Mouse (Mus musculus) R1 (cell line): ENCODE measurements around the gene 1700021F05Rik.

Experiments
- DNase-seq: peaks from one replicate; pipeline ENCODE4 v3.0.0-alpha.2; 2018; ENCODE audit warnings: low read depth, low spot score

Gene 1700021F05Rik

DNA sequence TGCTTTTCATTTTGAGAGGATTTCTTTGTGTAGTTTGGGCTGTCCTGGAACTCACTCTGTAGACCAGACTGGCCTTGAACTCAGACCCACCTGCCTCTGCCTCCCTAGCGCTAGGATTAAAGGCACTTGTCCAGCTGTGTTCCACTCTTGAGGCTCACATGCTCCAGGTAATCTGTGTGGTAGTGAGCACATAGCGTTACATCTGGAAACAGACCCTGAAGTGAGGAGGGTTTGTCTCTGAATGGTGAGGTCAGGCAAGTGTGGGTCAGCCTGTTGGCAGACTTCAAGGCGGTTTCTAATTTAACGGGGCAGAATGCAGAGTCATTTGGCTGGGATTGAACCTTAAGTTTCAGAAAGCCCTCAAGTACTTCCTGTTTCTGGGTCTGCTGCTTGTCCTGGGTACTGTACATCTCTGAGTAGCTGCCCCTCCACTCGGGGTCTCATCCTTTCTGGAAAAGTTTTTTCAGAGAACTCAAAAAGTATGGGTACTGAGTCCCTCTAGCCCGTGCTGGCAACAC, 55.0 kb downstream of the 1700021F05Rik start:
- DNase-seq, result no peak

DNA sequence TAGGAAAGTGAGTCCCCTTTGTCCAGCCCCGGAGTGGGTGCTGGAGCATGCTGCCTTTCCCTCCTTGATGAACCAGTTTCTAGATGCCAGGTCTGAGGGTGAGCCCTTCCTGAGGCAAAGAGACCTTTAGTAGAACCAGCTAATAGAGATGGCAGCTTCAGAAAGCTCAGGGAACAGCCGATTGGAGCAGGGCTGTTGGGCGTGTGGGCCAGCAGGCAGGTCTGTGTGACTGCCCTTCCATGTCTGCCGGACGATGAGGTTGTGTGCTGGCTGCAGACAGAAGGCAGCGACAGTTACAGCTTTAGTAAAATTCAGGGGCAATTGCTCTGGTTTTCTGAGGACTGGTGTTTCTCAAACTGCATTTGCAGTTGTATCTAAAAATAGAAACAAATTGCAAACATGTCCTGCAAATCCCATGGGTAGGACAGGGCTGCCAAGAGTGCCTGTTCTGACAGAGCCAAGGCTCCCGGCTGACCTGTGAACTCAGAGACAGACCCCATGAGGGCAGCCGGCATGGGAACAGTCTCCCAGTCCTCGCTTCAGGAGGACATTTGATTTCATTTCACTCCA, 57.3 kb downstream of the 1700021F05Rik start:
- DNase-seq, result no peak

DNA sequence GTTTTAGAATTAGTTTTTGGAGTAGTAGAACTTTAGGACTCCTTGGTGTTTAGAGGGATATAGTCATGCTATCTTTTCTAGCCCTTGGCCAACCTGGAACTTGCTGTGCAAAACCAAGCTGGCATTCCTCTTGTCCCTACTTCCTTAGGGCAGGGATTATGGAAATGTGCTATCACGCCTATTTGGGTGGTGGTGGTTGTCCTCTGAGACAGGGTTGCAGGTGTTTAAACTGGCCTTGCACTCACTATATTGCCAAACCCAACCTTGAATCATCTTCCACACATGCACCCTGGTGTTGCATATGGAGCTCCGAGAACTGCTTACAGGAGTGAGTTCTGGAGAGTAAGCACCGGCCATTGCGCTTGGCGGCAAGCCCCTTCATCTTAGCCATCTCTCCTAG, 58.8 kb downstream of the 1700021F05Rik start:
- no peak for DNase-seq

DNA sequence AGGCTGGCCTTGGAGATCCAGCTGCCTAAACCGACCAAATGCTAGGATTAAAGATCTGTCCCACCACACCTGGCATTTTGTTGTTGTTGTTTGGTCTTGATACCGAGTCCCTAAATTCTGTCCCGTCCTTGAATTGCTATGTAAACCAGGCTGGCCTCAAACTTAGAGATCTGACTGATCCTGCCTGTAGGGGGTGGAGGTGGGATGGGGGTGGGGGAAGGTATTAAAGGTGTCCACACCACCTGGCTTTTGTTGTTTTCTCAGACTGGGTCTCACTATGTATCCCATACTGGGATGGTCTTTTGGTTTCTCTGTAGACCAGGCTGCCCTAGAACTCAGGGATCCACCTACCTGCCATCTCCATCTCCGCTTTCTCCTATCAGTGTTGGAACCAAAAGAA, 59.6 kb downstream of the 1700021F05Rik start:
- no peak for DNase-seq

DNA sequence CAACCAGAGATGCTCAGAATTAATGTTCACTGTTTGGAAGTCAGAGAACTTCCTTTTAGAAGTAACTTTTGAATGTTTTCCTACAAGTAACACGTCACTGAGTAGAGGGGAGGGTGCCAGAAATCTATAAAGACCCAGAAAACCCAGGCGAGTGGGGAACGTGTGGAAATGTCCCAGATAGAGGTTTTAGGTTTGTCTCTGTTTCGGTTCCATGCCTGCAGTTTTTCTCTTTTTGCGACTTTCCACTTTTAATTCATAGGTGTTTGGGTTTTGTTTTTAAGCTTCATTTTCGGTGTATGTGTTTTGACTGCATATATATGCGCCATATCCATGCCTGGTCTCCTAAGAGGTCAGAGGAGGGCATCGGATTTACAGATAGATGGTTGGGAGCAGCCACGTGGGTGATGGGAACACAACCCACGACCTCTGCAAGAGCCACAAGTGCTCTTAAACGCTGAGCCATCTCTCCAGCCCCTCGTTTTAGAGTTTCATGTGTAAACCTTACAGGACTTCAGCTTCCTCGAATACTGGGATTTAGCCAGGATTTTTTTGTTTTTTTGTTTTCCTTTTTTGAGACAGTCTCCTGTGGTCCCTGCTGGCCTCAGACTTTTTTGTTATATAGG, 60.5 kb downstream of the 1700021F05Rik start:
- no peak for DNase-seq

DNA sequence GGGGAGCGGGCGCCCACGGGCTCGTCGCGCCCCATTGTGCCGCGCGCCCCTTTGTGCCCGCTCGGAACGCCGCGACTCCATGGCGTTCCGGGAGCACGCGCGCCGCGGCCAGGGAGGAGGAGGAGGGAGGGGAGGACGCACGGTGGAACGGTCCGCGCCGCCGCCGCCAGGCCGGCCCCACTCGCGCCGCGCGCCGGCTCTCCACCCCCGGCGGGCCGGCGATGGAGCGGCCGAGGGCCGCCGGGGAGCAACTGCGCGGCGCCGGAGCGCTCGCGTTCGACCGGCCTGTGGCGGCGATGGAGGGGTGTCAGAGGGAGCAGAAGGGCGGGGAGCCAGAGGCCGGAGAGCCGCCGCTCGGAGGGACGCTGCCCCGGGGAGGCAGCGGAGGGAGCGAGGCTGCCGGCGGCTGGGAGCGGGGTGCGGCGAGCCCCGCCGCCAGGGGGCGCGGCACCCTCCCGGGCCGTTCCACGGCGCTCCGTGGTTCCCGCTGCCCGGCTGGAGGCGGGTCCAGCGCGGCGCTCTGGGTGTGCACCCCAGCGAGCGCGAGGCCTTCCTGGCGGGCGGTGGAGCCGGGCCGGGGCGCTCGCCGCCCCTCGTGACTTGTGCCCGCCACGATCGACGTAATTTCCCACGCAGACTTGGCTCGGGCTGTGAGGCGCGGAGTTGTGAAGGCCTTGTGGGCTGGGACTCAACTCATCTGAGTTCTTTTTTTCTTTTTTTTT, 61.2 kb downstream of the 1700021F05Rik start:
- DNase-seq, result peak; percentile 59

DNA sequence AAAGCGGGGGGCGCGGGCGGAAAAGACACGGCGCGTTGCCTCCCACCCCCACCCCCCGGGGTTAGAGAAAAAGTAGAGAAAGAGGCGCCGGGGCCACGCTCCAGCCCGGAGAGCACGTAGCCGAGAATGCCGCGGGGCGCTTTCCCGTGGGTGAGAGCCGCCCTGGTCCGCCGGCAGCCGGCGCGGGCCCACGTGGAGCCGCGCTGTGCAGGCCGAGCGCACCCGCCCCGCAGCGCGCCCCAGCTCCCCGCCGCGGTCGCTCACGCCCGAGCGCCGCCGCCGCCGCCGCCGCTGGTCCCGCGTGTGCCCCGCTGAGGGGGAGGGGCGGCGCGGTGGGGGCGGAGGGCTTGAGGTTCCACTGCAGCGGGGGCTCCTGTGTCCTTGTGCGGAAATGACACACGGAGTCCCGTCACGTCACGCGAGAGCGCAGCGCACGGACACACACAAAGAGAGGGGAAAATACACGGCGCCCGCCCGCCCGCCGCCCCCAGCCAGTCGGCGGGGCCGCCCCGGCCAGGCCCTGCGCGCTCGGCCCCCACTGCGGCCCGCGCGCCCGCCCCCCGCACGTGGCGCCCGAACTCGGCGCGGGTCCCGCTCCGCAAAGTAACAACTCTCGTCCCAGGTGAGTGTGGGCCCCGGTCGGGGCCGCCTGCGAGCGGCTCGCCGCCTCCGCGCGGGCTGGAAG, 61.9 kb downstream of the 1700021F05Rik start, which contains the start of gene Bend3:
Bend3 (plus strand) TSS at position 81 of the 685 bp plus-strand sequence.
- DNase-seq, result peak; percentile 78

DNA sequence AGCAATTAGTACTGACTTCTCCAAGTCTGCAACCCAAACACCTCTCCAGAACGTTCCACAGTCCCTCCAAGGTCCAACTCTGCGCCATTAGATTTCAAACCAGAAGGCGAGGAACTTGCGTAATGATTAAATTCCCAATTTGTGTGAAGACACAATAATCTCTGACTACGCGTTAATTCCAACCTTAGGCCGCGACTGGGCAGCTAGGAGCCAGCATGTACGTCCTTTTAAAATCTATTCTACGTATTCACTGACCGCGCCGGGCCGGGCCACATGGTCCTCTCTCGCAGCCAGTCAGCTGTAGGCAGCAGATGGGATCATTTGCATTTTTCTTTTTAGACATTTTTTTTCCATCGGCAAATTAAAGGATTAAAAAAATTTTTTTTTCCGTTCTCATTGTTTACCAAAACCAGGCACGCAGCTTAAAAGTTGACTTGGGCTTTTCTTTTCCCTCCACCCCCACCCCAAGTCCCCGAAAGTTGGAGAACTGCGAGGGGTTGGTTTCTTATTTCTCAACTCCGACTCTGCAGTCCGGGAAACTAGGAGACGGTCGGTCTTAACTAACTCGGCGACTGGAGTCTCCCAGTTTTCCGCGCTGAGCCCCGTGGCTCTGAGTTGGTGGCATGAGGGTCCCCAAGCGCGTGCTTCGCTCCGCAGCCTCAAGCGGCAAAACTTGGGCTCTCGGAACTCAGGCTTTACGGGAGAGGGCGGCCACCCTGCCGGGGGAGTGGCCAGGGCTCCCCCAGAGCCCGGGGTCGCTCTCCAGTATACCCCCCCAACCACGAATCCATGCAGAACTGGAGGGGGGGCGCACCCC, 62.7 kb downstream of the 1700021F05Rik start:
- DNase-seq, result peak; percentile 75

DNA sequence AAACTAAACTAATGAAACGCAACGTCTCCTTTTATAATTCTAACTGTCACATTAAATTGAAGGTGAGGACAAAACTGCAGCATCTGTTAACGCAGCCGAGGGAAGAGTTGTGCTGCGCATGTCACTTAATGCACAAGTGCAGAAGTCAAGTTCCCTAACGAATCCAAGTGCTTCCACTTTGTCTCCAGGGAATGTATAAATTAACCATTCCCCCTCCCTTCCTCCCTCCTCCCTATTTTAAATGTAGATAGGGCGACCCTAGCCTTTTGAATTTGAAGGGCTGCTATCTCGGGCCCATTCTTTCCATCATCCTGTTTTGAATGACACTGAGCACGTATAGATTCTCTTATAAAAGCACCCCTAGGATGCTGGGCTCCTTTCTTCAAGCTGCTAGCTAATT, 63.3 kb downstream of the 1700021F05Rik start:
- peak; percentile 98 for DNase-seq

DNA sequence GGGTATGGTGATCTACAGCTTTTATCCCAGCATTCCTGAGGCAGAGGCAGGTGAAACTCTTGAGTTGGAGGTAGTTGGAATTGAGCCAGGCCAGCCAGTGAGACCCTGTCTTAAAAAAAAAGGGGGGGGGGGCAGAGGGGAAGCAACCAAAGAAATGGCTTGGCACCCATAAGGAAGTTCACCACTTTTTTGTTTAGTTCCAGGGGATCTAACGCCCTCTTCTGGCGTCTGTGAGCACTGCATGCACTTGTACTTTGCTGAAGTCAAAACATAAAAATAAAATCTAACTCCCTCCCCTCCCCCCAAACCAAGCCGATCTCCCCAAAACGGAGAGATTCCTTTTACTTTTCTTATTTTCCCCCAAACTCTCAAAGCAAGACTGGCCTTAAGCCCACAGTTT, 65.4 kb downstream of the 1700021F05Rik start:
- DNase-seq, result peak; percentile 72
